Mouse (Mus musculus): ENCODE results near the gene Ripk1.
A peak's percentile ranks its signal among the peaks of the same experiment; 100 is the strongest.

The Ripk1 gene

DNA sequence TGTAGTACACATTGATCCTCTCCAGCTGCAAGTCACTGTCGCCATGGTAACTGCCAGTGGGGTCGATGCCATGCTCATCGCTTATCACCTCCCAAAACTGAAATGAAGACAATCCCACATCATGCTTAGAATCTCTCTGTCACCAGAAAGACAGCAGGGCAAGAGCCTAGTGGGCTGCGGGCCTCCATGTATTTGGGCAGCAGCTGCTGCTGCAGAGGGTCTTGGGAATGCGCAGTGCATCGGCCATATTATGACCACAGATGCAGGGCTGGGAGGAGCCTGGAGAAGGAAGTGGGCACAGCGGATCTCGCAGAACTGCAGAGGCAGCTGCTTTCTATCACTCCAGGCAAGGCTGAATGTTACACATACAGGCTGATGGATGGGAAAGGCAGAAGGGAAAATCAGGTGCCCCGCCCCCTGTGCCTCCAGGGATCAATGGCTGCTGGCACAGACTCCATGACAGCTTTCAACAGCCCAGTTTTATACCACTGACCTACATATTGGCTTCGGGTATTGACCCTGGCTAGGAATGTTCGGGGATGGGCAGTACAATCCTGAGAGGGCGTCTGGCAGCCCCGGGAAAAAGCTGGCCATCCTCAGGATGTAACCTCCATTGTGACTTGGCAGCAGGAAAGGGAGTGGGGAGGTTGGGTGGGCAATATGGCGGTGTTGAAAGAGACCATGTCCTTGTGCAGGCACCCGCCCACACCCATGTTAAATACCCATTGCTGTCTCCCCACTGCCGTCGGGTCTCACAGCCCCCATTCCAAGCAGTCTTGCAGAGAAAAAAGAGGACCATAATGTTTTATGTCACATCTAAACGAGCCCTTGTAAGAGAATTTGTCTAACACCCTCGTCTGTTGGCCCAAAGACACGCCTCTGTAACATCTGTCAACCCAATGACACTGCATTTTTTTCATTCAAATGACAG, 74.7 kb downstream of the Ripk1 start:
- peak; percentile 11 for DNase-seq (ENCODE audit: low read depth, low spot score)

DNA sequence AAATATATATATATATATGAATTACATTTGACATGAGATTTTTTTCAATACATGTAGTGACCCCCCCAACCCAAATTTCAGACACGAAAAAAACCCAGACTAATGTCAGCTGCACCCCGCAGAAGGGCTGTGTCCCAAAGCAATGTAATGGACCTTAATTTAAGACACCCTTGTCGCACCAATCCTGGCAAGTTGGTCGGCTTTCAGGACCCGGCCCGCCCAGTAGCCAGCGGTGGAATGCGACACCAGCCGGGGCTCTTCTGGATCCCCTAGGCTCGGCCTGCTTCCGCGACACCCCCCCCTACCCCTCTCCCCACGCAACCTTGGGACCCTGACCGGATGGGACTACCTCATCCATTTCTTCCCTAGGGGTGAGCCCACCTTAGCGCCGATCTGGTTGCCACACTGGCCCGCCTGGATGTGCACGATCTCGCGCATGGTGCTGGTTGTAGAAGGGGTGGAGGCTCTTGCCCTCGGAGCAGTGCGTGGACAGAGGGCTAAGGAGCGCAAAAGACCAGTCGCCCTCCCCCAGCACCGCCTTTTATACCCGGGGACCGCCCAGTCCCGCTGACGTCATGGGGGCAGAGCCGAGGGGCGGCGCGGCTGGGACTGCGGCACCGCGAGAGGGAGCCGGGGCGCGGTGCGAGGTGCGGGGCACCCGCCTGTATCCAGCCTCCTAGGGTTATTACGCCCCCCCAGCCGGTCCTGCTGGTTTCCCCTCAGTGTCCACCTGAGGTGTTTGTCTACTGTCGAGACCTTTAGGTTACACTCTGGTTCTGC, 75.5 kb downstream of the Ripk1 start, which contains the start of gene Tubb2a:
Gene Tubb2a, minus strand, starts transcription at position 516 of the 780 bp plus-strand sequence.
- peak; percentile 89 for DNase-seq (ENCODE audit: low read depth, low spot score)

DNA sequence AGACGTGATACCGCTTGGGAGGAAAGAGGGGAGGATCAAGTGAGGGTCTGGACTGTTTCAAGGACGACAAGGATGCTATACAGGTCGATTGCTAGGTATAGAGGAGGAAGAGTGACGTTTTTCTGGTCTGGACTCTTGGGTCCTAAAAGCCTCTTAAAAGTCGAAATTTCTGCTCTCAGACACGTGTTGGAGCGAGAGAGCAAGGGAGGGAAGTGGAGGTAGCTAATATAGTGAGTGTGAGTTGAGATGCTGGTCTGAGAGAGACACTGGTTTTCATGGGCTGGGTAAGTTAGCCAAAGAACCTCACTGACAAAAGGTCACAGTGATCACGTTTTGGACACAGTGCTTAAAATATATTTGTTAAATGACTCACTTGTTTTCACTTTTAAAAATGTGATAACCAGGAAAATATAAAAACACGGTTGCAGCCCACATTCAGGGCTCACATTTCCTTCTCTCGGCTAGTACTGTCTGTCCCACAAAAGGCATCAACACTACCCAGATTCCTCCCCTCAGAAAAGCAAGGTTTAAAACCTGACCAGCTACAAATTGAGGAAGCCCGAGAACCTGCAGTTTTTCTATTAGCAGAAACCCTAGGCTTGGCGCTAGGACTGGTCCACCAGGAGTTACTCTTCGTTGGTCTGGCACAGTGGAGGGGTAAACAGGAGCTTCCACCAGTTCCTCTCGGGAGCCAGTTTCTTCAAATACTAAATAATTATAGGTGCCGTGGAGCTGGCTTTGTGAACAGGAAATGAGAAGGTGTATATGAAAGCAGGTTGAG, 76.5 kb downstream of the Ripk1 start:
- no peak for DNase-seq (ENCODE audit: low read depth, low spot score)

DNA sequence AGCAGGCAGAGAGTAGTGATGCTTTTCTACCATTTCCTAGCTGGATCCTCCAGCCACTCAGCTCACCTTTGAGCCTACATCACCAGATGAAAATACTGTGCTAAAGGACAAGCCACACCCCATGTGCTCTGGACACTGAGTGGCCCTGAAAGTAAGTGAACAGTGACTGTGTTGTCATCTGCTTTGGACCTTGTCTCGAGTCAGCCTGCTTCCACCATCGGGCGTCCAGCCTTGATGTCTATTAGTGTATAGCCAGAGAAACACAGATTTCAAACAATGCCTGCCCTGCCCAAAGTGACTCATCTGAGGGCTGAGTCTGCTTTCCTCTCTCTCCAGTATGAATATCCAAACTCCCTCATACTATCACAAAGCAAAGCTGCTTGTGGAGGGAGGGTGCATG, 77.6 kb downstream of the Ripk1 start:
- DNase-seq (ENCODE audit: low read depth, low spot score), result no peak

DNA sequence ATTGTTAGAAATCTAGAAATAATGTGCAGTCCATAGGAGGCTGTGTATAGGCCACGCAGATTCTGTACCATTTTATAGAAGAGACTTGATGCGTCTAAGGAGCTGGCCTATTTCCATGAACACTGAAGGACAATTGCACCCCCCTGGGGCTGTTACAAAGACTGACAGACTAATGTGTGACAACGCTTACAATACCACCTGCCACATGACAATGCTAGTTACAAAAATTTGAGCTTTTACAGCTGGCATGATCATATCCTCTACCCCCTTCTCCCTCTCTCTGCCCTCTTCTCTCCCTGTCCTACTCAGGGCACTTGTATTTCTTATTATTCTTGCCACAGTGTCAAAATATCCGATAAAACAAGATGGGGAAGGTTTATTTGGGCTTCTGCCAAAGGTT, 79.8 kb downstream of the Ripk1 start:
- no peak for DNase-seq (ENCODE audit: low read depth, low spot score)

DNA sequence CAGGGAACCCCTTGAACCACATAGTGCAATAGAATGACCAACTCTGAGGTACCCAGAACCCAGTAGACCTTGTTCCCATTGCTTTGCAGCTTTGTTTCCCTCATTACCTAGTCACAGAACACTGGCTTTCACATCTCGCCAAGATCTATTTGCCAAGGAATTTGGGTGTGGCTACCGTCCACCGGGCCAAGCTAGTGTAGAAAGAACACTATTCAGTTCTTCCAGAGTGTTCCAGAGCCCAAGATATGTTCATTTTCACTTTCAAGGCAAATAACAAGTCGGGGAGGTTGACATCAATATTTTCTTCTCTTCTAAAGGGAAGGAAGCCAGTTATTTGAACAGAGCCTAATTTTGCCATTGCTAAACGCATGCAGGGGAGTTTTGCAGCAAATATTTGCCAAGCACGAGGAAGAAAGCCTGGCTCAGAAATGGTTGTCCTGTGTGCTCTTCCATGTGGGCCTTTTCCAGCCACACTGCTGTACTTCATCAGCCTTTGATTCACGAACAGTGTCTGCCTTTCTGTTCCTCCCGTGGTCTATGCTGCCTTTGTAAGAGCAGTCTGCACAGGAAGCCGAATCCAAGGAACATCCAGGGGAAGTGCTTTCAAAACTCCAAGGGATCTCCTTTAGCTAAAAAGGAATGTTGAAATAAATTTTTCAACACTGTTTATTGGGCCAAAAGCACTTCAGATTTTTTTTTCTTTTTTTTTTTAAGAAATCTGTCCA, 82.0 kb downstream of the Ripk1 start:
- DNase-seq (ENCODE audit: low read depth, low spot score), result no peak
